Mouse (Mus musculus): ENCODE results near the gene Plcb1. TPM values are rescaled to one million over a fixed set of nuclear protein-coding genes. Genes with fewer than 3 reads are reported as not detected.

Plcb1 gene
- polyA plus RNA-seq, 2 experiments: 2.9 to 12.8 TPM

DNA sequence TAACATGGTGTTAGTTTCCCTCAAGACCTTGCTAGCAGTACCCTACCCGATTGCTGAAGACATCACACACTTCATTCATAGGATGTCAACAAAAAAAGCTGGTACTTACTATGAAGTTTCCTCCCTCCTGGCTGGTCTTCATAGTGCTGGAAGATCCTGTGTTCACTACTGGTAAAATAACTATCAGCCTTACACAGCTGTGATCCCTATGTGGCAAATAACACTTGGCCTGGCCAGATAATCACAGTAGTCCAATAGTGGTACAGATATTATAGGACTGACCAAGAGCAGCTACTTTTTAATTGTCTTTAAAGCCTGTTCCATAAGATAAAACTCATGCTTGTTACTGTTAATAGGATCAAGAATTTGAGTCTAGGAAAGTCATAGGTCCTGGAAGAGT is 52.3 kb downstream of the Plcb1 start:
- Histone ChIP-seq H3K9ac (ENCODE audit: low read depth, low read length, severe bottlenecking) (no peak overlapping the region), H3K27ac (replicated peaks; ENCODE audit: low read depth, low read length) (no peak overlapping the region), H3K4me1 (ENCODE audit: control insufficient read depth, insufficient read depth, low read length) (no peaks in the 10 kb centered on the region), H3K4me3 (replicated peaks; ENCODE audit: low read length) (no peak overlapping the region), H3K4me2 (replicated peaks; ENCODE audit: low read depth, low read length, severe bottlenecking) (no peak overlapping the region), H3K36me3 (ENCODE audit: control insufficient read depth, insufficient read depth, low read length) (no peaks in the 10 kb centered on the region), H3K27me3 (ENCODE audit: control insufficient read depth, insufficient read depth, low read length) (no peaks in the 10 kb centered on the region), H3K9me3 (ENCODE audit: control insufficient read depth, low read length) (no peaks in the 10 kb centered on the region)
- DNase-seq (ENCODE audit: low spot score) (no peak), ATAC-seq (ENCODE audit: low FRiP score, low read depth) (no peak)
- no peak for TF ChIP-seq POLR2A (IDR thresholded peaks at IDR 0.05; ENCODE audit: borderline replicate concordance, extremely low read depth, insufficient read depth, insufficient read length)
- 96% methylated on average over 1 of the region's 1 CpGs for WGBS

DNA sequence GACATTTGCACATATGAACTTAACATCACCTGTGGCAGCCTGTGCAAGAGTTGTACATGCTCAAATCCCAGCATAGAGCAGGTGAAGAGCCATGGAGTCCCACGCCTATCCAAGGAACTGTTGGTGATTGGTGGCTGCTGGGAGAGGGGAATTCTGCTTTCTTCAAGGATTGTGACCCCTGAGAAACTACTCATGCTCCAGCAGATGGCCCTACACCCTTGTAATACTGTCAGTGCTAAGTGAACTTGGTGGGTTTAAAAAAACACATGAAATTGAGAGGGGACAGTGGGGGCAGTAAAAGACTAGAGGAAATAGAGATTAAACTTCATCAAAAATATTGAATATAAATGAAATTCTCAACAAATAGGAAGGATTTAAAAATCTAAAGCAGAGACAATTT is 53.0 kb downstream of the Plcb1 start:
- Histone ChIP-seq H3K4me2 (replicated peaks; ENCODE audit: low read depth, low read length, severe bottlenecking) (no peak overlapping the region), H3K27me3 (ENCODE audit: control insufficient read depth, insufficient read depth, low read length) (no peaks in the 10 kb centered on the region), H3K27ac (replicated peaks; ENCODE audit: low read depth, low read length) (no peak overlapping the region), H3K36me3 (ENCODE audit: control insufficient read depth, insufficient read depth, low read length) (no peaks in the 10 kb centered on the region), H3K4me1 (ENCODE audit: control insufficient read depth, insufficient read depth, low read length) (no peaks in the 10 kb centered on the region), H3K9ac (ENCODE audit: low read depth, low read length, severe bottlenecking) (no peak overlapping the region), H3K9me3 (ENCODE audit: control insufficient read depth, low read length) (no peaks in the 10 kb centered on the region), H3K4me3 (replicated peaks; ENCODE audit: low read length) (no peak overlapping the region)
- ATAC-seq (ENCODE audit: low FRiP score, low read depth) (no peak), DNase-seq (ENCODE audit: low spot score) (no peak)
- 71% methylated on average over 1 of the region's 1 CpGs for WGBS
- TF ChIP-seq POLR2A (IDR thresholded peaks at IDR 0.05; ENCODE audit: borderline replicate concordance, extremely low read depth, insufficient read depth, insufficient read length): no peak

GRCm38 (mm10) chr2:134842883-134843282 is 57.0 kb downstream of the Plcb1 start:
- Histone ChIP-seq H3K9ac (ENCODE audit: low read depth, low read length, severe bottlenecking) (no peak overlapping the region), H3K36me3 (ENCODE audit: control insufficient read depth, insufficient read depth, low read length) (no peaks in the 10 kb centered on the region), H3K27ac (replicated peaks; ENCODE audit: low read depth, low read length) (no peak overlapping the region), H3K4me1 (ENCODE audit: control insufficient read depth, insufficient read depth, low read length) (no peaks in the 10 kb centered on the region), H3K4me3 (replicated peaks; ENCODE audit: low read length) (no peak overlapping the region), H3K4me2 (replicated peaks; ENCODE audit: low read depth, low read length, severe bottlenecking) (no peak overlapping the region), H3K27me3 (ENCODE audit: control insufficient read depth, insufficient read depth, low read length) (no peaks in the 10 kb centered on the region), H3K9me3 (ENCODE audit: control insufficient read depth, low read length) (no peaks in the 10 kb centered on the region)
- TF ChIP-seq POLR2A (IDR thresholded peaks at IDR 0.05; ENCODE audit: borderline replicate concordance, extremely low read depth, insufficient read depth, insufficient read length): no peak
- ATAC-seq (ENCODE audit: low FRiP score, low read depth) (no peak), DNase-seq (ENCODE audit: low spot score) (no peak)
- WGBS: 92% methylated on average over 4 of the region's 4 CpGs

GRCm38 (mm10) chr2:134844391-134845238 is 58.7 kb downstream of the Plcb1 start:
- Histone ChIP-seq H3K27me3 (ENCODE audit: control insufficient read depth, insufficient read depth, low read length) (no peaks in the 10 kb centered on the region), H3K36me3 (ENCODE audit: control insufficient read depth, insufficient read depth, low read length) (no peaks in the 10 kb centered on the region), H3K9me3 (ENCODE audit: control insufficient read depth, low read length) (no peaks in the 10 kb centered on the region), H3K4me1 (ENCODE audit: control insufficient read depth, insufficient read depth, low read length) (no peaks in the 10 kb centered on the region), H3K9ac (ENCODE audit: low read depth, low read length, severe bottlenecking) (no peak overlapping the region), H3K4me3 (replicated peaks; ENCODE audit: low read length) (no peak overlapping the region), H3K4me2 (replicated peaks; ENCODE audit: low read depth, low read length, severe bottlenecking) (no peak overlapping the region), H3K27ac (replicated peaks; ENCODE audit: low read depth, low read length) (no peak overlapping the region)
- no peak for TF ChIP-seq POLR2A (IDR thresholded peaks at IDR 0.05; ENCODE audit: borderline replicate concordance, extremely low read depth, insufficient read depth, insufficient read length)
- DNase-seq (ENCODE audit: low spot score) (no peak), ATAC-seq (ENCODE audit: low FRiP score, low read depth) (no peak)
- 72% methylated on average over 6 of the region's 6 CpGs for WGBS

DNA sequence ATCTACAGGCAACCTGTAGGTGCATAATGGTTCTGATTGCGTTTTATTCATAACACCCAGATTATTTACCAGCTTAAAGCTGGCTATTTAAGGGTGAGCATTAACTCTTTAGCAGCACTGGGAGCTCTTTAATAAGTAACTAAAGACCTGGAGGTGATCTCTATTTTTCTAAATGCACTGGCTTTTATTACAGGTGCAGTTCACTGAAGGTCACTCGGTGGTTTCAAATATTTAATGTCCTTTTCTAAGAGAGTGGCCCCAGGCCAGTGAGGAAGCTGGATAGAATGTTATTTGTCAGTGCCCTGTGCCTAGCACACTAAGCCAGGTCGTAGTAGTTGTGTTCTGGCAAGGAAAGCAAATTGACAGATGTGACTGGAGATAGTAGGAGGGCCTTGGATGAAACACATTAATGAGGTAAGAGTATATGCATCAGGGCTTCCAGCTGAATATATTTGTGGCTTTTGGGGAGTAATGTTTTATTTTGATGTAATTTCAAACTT is 59.4 kb downstream of the Plcb1 start:
- WGBS: 57% methylated on average over 3 of the region's 3 CpGs
- no peaks in the 10 kb centered on the region for H3K9me3 ChIP-seq (ENCODE audit: control insufficient read depth, low read length)
- H3K27me3 ChIP-seq (ENCODE audit: control insufficient read depth, insufficient read depth, low read length): no peaks in the 10 kb centered on the region
- DNase-seq (ENCODE audit: low spot score) (no peak), ATAC-seq (ENCODE audit: low FRiP score, low read depth) (no peak)
- TF ChIP-seq POLR2A (IDR thresholded peaks at IDR 0.05; ENCODE audit: borderline replicate concordance, extremely low read depth, insufficient read depth, insufficient read length): no peak
- H3K4me1 ChIP-seq (ENCODE audit: control insufficient read depth, insufficient read depth, low read length): no peaks in the 10 kb centered on the region
- H3K4me2 ChIP-seq (replicated peaks; ENCODE audit: low read depth, low read length, severe bottlenecking): no peak overlapping the region
- no peaks in the 10 kb centered on the region for H3K36me3 ChIP-seq (ENCODE audit: control insufficient read depth, insufficient read depth, low read length)
- no peak overlapping the region for H3K9ac ChIP-seq (ENCODE audit: low read depth, low read length, severe bottlenecking)
- H3K4me3 ChIP-seq (replicated peaks; ENCODE audit: low read length): no peak overlapping the region
- no peak overlapping the region for H3K27ac ChIP-seq (replicated peaks; ENCODE audit: low read depth, low read length)
